Mouse (Mus musculus) gastrocnemius, postnatal 14 days (tissue): Measurements from ENCODE around the gene Gins2. TPM values are rescaled to one million over a fixed set of nuclear protein-coding genes. Genes with fewer than 3 reads are reported as not detected.

Experiments used
- DNase-seq: peaks from one replicate; pipeline ENCODE4 v3.0.0; 2021; ENCODE audit warnings: mixed read lengths
- intact Hi-C: fragments of 180-260 bp; cut with DNase I; formaldehyde crosslinking; loops from one replicate; pipeline ENCODE4 v1.15.1; 2025; ENCODE audit warnings: low total_unique reads
- total RNA-seq, 2 experiments: library from RNA; stranded (reverse); gene quantifications; 2 replicates each; pipeline ENCODE4 v1.2.3; 2021

Gene Gins2
- total RNA-seq, 2 experiments from 2014 or later: 2.9 to 3.6 TPM

DNA sequence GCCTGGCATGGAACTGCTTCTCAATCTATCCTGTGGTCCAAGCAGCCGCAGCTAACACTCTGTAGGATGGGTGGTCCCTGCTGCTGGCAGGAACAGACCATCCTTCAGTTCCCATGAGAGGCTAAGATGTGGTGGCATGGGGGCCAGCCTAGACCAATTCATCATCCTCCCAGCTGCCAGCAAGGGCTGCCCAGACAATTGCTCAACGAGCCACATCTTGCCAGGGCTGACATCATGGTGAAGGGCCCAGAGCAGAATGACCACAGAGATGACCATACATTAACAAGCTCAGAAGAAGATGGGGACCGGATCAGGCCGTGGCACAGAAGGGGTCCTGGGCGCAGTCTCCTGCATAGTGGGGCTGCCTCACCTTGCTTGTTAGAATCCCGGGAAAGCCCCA lies 21.7 kb upstream of the Gins2 start:
- DNase-seq: no peak

DNA sequence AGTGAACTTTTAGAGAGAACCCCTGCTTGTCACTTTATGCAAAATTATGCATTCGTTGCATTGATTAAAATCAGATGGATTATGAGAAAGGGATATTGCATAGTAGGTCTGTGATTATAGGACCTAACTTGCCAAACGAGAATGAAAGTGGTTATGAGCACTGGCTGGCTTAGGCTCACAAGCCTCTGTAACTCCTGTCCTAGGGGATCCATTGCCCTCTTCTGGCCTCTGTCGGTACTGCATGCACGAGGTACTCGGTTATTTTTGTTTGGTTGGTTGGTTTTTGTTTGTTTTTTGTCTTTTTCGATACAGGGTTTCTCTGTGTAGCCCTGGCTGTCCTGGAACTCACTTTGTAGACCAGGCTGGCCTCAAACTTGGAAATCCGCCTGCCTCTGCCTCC lies 18.8 kb upstream of the Gins2 start:
- intact Hi-C loops: no loop called here
- peak; percentile 75 for DNase-seq

More for the DNA sequence above, 21.7 kb upstream of the Gins2 start:
- intact Hi-C loops: no loop called here

DNA sequence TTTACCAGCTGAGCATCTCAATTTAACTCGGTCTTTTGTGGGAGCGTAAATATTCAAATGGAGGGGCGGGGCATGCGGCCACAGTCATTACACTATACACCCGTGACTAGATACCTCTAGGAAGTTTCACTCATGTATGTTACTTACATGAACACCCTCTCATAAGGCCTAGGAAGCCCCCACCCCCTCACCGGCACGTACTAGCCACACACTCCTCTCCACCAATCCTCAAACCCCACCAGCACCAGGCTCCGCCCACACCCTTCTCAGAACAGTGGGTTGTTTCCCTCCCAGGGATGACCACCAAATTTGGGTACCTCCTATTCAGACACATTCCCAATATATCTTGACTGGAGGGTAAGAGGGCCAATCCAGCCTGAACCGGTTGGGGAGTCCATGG lies 18.4 kb upstream of the Gins2 start:
- intact Hi-C loops: no loop called here

DNA sequence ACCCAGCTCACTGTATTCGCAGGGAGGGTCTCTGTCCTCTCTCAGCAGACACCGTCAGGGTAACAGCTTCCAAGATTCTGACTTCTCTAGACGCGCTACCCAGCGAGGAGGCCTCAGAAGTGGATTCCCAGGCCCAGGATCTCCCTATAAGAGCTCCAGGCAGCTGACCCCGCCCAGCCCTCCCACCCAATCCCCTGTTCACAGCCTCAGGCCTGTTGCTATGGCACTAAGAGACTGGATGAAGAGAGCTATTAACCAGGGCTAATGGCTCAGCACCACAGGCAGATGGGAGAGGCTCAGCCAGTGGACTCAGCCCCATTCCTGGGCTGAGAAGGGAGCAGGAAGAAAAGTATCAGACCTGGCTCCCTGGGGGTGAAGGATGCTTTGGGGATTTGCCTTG lies 13.6 kb upstream of the Gins2 start:
- intact Hi-C loops: no loop called here
- no peak for DNase-seq

More for the DNA sequence above, 18.4 kb upstream of the Gins2 start:
- DNase-seq: no peak

DNA sequence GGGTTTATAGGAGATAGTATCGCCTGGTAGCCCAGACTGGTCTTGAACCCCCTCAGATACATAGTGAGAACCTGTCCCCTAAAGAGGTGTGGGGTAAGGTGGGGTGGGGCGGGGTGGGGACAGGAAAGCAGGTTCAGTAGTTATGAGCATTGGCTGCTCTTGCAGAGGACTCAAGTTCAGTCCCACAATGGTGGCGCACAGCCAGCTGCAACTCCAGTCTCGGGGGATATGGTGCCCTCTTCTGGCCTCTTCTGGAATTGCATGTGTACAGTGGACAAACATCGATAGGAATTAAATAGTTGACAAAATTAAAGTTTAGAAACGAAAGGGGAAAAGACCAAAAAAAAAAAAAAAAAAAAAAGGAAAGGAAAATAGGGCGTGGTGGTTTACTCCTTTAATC lies 10.4 kb upstream of the Gins2 start:
- intact Hi-C loops: loop anchor here (10.0 kb wide), 1 partner anchor 425 kb away; the partner anchor contains the start of gene Fam92b

DNA sequence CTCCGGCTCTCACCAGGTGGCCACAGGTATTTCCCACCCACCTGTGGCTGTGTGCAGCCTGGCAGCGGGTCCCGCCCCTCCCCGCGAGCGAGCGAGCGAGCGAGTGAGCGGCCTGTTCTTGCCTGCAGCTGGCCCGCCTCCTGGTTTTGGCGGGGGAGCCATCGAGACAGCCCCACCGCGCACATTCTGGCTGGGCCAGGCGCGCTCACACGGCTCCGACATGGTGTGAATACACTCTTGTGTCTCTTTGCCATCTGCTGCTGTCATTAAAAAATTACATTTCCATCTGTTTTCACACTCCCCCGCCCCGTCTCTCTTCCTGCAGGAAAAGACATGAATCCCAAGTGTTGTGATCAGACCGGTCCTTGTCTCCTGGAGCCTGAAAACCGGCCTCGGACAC lies 9.5 kb upstream of the Gins2 start:
- intact Hi-C loops: loop anchor here (10.0 kb wide), 1 partner anchor 424 kb away; the partner anchor contains the start of gene Fam92b
- peak; percentile 58 for DNase-seq

More for the DNA sequence above, 10.4 kb upstream of the Gins2 start:
- peak; percentile 83 for DNase-seq

DNA sequence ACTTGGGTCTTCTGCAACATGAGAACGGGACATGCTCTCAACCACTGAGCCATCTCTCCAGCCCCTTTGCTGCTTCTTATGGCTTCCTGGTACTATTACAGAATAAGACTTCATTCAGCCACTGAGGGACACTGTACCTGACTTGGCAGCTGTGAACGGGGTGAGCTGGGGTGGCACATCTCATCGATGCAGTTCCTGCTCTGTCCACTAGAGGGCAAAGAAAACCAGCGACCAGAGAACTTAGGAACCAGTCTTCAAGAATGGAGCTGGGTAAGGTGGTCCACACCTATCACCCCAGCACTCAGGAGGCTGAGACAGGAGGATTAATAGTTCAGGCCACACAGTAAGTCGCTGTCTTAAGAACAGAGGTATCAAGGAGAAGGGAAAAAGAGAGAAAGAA lies 6.9 kb upstream of the Gins2 start:
- intact Hi-C loops: loop anchor here (10.0 kb wide), 1 partner anchor 421 kb away; the partner anchor contains the start of gene Fam92b
- peak; percentile 39 for DNase-seq

DNA sequence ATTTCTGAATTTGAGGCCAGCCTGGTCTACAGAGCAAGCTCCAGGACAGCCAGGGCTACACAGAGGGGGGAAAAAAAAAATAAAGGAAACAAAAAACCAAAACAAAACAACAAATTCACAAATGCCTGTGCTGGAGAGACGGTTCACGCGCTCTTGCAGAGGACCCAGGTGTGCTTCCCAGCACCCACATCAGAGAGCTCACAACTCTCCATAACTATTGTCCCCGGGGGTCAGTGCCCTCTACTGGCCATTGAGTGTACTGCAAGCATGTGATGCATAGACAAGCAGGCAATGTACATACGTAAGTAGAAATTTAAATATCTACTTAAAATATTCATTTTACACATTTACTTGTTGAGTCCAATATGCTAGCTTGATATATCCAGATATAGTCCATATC lies 5.5 kb upstream of the Gins2 start:
- intact Hi-C loops: loop anchor here (10.0 kb wide), 1 partner anchor 420 kb away; the partner anchor contains the start of gene Fam92b
- DNase-seq: no peak

DNA sequence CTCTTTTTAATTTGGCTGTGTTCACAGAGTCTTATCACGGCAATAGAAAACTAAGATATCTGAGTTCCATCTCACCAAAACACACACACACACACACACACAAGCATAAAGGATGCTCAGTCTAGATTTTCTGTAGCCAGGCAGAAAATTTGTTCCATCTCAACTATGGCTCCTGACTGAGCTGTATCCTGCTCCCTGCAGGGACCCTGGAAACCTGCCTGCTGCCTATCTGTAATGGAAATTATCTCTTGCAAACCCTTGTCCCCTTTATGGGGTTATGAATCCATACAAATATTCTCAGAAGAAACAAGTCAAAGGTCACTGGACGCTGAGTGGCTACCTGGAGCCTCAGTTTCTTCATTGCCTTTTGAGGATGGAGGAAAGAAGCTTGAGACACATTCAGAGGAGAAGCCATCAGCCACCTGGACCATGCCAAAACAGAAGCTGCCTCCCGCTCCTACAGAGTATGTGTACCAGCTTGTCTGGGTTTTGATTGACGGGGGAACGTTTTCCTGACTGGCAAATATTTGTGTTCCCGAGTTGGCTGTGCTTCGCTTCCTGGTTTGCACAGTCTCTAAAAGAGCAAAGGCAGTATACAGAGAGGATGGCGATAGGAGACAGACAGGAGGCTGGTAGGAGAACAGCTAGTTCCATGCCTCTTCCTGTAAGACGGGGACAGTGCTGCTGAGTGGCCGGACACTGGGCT lies 2.6 kb upstream of the Gins2 start:
- no peak for DNase-seq
- intact Hi-C loops: loop anchor here (10.0 kb wide), 1 partner anchor 417 kb away; the partner anchor contains the start of gene Fam92b

DNA sequence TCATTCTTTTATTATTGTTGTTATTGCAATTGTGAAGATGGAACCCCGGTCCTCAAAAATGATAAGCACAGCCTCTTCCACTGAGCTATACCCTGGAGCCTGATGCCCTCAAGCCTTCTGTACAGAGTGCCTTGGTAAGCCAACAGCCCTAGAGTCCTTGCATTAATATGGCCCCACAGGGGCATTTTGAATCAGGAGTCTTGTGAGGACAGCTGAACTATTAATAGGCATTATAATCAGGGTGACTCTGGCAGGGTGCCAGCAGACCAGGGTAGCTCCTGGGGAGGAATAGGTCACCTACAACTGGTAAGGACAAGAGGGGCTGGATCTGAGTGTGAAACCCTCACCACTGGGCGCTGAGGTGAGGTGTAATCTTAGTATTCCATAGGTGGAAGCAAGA lies 817 bp upstream of the Gins2 start:
- peak; percentile 48 for DNase-seq

DNA sequence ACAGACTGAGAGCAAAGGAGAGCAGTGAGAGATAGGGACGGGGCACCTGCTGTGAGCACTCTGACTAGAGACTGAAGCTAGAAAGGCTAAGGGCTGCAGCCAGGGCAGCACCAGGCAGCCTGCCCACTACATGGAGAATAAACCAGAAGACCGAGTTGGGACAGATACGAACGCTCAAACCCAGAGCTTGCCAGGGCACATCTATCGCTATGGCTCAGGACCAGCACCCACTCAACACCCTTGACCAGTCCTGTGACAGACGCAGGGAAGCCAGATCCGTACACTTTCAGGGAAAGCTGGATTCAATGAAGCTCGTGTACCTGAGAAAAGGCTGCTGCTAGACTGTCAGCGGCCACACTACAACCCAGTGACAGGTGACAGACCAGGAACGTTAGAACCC lies 3.6 kb downstream of the Gins2 start:
- intact Hi-C loops: no loop called here
- no peak for DNase-seq

More for the DNA sequence above, 817 bp upstream of the Gins2 start:
- intact Hi-C loops: loop anchor here (10.0 kb wide), 1 partner anchor 415 kb away; the partner anchor contains the start of gene Fam92b

DNA sequence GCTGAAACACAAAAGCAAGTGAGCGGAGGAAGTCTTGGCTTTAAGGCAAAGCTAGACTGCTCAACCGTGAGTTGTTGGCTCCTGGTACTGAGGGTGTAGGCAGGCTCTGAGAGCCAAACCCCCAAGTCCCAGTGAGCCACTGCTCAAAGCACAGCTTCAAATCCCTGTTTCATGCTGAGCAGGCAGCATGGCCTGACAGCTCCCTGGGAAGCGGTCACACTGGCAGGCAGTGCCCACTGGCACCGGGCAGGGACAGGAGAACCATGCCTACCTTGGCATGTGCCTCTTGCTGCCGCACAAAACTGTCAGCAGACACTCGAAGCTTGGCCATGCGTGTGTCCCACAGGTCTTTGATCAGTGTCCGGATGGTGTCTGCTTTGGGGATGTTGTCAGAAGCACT lies 7.3 kb downstream of the Gins2 start:
- DNase-seq: no peak
- intact Hi-C loops: no loop called here

DNA sequence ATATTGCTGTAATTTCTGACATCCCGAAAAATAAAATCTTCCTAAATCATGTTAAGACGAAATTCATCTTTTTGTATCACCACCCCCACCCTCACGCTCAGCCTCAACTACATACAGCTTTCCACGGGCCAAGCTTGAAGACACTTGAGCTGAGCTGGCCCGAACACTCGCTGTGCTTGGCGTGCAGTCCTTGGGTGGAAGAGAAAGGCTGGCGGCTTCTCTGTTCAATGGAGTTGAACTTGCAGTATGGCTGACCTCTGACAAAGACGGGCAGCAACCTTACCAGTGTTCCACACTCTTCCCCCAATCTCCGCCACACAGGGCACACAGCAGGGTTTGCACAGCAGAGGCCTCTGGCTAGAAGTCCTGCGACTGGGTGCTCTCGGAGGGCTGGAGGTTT lies 7.8 kb downstream of the Gins2 start:
- intact Hi-C loops: no loop called here
- DNase-seq: no peak

DNA sequence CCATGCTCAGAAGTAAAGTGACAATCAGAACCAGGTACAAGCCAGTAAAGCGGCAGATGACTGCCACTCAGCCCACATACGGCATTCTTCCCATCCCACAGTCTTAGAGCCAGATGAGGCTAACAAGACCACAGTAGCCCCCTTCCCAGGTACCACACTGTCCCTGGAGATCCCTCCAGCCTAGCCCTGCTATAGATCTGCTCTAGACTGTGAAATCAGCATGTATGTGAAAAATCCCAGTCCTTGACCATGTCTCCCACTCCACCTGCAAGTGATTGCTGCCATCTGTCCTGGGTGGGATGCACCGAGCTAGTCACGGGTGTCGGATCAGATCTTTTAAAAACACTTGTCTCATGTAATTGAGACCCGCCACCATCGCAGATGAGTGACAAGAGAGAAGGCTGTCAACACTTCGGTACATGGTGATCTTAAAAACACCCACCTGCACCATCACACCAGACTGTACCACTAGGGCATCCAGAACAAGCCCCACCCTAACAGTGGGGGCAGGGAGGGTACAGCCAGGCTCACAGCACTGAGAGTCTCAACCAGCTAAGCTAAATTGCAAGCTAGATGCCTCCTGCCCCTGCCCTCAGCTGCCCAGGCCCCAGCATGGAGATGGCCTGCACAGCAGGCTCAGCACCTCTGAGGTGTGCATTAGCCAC lies 8.6 kb downstream of the Gins2 start:
- intact Hi-C loops: no loop called here
- no peak for DNase-seq

DNA sequence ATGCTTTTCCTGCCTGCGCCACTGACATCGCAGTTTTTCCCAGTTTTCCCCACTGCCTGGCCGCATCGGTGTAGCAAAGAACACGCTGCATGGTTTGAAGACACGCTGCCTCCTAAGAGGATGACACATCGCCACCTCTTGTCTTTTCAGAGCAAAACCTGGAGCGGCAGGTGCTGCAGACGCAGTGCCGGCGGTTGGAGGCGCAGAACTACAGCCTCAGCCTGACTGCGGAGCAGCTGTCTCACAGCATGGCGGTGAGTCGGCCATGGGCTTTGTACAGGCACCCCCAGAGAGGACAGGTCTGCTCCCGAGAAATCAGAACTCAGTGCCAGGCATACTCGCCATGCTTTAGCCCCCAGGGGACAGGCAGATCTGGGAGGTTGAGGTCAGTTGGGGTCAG lies 11.3 kb downstream of the Gins2 start:
- no peak for DNase-seq

DNA sequence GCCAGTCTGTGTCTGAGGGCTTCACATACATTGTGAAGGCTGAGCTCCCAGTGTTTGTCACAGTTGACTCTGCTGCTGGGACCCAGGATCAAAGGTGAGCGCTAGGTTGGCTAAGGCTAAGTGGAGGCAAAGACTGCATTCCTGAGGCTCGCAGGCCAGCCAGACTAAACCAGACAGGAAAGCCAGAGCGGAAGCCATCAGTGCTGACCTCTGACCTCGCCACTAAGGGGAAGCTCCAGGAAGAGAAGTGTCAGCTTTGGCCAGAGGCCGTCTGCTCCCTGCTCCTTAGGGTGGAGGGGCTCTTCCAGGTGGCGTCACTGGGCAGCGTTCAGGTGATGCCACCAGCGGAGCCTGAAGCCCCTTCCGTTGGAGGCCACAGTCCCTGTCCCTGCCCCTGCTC lies 13.3 kb downstream of the Gins2 start:
- no peak for DNase-seq
- intact Hi-C loops: no loop called here

More for the DNA sequence above, 11.3 kb downstream of the Gins2 start:
- intact Hi-C loops: no loop called here

DNA sequence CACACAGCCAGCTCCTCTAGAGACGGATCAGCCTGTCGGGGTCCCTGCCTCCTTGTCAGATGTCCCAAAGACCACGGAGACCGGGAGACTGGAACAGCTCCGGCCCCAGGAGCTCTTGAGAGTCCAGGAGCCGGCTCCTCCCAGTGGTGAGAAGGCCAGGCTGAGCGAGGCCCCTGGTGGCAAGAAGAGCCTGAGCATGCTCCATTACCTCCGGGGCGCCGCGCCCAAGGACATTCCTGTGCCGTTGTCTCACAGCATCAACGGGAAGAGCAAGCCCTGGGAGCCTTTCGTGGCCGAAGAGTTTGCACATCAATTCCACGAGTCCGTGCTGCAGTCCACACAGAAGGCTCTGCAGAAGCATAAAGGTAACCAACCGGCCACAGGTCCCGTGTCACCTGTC lies 14.2 kb downstream of the Gins2 start:
- no peak for DNase-seq
- intact Hi-C loops: no loop called here

DNA sequence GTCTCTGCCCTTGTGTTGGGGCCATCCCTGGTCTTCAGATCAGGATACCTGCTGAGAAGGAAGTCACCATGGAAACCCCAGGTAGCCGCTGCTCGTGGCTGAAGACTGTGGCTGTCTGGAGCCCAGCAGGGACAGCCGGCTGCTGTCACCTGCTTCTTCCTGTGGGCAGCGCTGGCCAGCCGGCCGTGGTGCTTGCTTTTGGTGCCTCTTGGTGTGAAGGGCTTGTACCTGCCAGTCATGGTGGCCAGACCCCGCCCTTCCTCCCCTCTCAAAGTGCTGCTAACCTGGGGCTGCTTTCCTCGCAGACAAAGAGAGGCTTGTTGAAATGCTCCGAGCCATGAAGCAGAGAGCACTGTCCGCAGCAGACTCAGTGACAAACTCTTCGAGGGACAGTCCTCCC lies 15.2 kb downstream of the Gins2 start:
- intact Hi-C loops: no loop called here
- no peak for DNase-seq

DNA sequence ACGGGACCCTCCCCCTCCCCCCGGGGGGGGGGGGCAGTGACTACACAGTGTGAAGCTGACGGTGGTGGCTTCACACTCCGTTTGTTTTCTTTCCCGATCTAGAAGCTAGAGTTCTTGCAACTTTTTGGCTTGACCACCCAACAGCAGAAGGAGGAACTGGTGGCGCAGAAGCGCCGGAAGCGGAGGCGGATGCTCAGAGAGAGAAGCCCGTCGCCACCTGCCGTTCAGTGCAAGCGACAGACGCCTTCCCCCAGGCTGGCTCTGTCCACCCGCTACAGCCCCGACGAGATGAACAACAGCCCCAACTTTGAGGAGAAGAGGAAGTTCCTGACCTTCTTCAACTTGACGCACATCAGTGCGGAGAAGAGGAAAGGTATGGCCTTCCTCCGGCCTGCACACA lies 16.6 kb downstream of the Gins2 start:
- DNase-seq: no peak
- intact Hi-C loops: no loop called here

DNA sequence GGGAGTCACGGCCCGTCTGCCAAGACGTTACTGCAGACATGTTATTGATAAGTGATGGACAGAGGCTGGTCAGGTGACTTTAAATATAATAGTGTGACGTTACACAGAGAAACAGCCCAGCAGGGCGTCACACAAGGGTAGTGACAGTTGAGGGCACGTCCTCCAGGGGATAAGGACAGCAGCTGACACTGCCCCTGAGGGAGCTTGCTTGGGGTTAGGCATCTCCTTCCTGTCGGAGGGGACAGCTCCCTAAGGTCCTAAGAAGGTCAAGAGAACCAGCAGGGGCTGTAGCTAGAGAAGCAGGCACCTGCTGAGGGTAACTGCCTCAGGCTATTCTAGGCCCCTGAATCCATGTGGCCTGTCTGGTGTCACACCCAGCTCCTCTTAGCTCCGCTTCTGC lies 17.5 kb downstream of the Gins2 start:
- DNase-seq: no peak
- intact Hi-C loops: no loop called here
